Mouse (Mus musculus) urinary bladder, postnatal 4 days (tissue): ENCODE data around the gene Ptn.

Experiments
- DNase-seq, 2 experiments: peaks; one replicate each; pipeline ENCODE4 v3.0.0; 2021 to 2022; ENCODE audit warnings: low spot score in 2 of 2

Gene Ptn

GRCm38 (mm10) chr6:36815992-36816391 is 6.0 kb upstream of the Ptn start:
- no peak for DNase-seq

GRCm38 (mm10) chr6:36812666-36813515 is 2.9 kb upstream of the Ptn start:
- no peak for DNase-seq

GRCm38 (mm10) chr6:36810448-36810847 is 428 bp upstream of the Ptn start:
- no peak for DNase-seq

GRCm38 (mm10) chr6:36809311-36809726 is 701 bp downstream of the Ptn start:
- DNase-seq = no peak

- DNase-seq = no peak
These were observed 1.5 kb downstream of the Ptn start for GRCm38 (mm10) chr6:36808306-36809058.

GRCm38 (mm10) chr6:36806906-36807305 is 3.1 kb downstream of the Ptn start:
- no peak for DNase-seq

GRCm38 (mm10) chr6:36800309-36800946 is 9.6 kb downstream of the Ptn start:
- DNase-seq = no peak

- DNase-seq = no peak
These were observed 12.9 kb downstream of the Ptn start for GRCm38 (mm10) chr6:36797066-36797655.

- no peak for DNase-seq
These were observed 15.5 kb downstream of the Ptn start for GRCm38 (mm10) chr6:36794535-36794934.

GRCm38 (mm10) chr6:36793775-36794174 is 16.2 kb downstream of the Ptn start:
- DNase-seq = no peak

GRCm38 (mm10) chr6:36789261-36789660 is 20.8 kb downstream of the Ptn start:
- no peak for DNase-seq

GRCm38 (mm10) chr6:36788576-36789191 is 21.3 kb downstream of the Ptn start:
- no peak for DNase-seq

- DNase-seq = no peak
These were observed 25.3 kb downstream of the Ptn start for GRCm38 (mm10) chr6:36784682-36785208.

- DNase-seq = no peak
These were observed 27.5 kb downstream of the Ptn start for GRCm38 (mm10) chr6:36782481-36782880.

- no peak for DNase-seq
These were observed 32.3 kb downstream of the Ptn start for GRCm38 (mm10) chr6:36777567-36778337.

GRCm38 (mm10) chr6:36777039-36777438 is 33.0 kb downstream of the Ptn start:
- no peak for DNase-seq

GRCm38 (mm10) chr6:36775647-36776360 is 34.2 kb downstream of the Ptn start:
- DNase-seq = no peak

GRCm38 (mm10) chr6:36772541-36772940 is 37.5 kb downstream of the Ptn start:
- no peak for DNase-seq

GRCm38 (mm10) chr6:36769012-36769411 is 41.0 kb downstream of the Ptn start:
- DNase-seq = no peak

GRCm38 (mm10) chr6:36766941-36767340 is 43.1 kb downstream of the Ptn start:
- DNase-seq = no peak
